Mouse (Mus musculus) hindbrain, postnatal 0 days (tissue): Measurements from ENCODE around the gene Usp40. TPM values are rescaled to one million over a fixed set of nuclear protein-coding genes. Genes with fewer than 3 reads are reported as not detected.
A peak's percentile ranks its signal among the peaks of the same experiment; 100 is the strongest.
"Not testable (repeated sequence)": the region's sequence is repeated elsewhere in the genome, so short reads cannot be mapped to it uniquely, and the experiment has no call there.

ENCODE experiments used
- ATAC-seq: fragments of 200-750 bp; cut with Nextera tagmentation; 2 replicates; pipeline ENCODE4 v1.8.0; 2017; ENCODE audit warnings: mild to moderate bottlenecking, moderate TSS enrichment, moderate library complexity
- DNase-seq: peaks from one replicate; pipeline ENCODE4 v3.0.0-alpha.2; 2015; ENCODE audit warnings: low spot score
- H3K27ac ChIP-seq: fragments of 300-500 bp; sonication (generic); 2 replicates; pipeline ENCODE4 v1.5.1; 2014; ENCODE audit warnings: mild to moderate bottlenecking
- H3K27me3 ChIP-seq: fragments of 300-500 bp; sonication (generic); 2 replicates; pipeline ENCODE4 v1.6.1; 2014; ENCODE audit warnings: low read length, mixed read lengths; ENCODE audit not compliant: insufficient read depth
- H3K36me3 ChIP-seq: fragments of 300-500 bp; sonication (generic); 2 replicates; pipeline ENCODE4 v1.6.1; 2014; ENCODE audit warnings: low read length, mixed read lengths; ENCODE audit not compliant: insufficient read depth
- H3K4me1 ChIP-seq: fragments of 300-500 bp; sonication (generic); 2 replicates; pipeline ENCODE4 v1.6.1; 2014; ENCODE audit warnings: antibody characterized with exemption, low read length, mixed read lengths; ENCODE audit not compliant: insufficient read depth
- H3K4me2 ChIP-seq: fragments of 300-500 bp; sonication (generic); 2 replicates; pipeline ENCODE4 v1.6.1; 2014; ENCODE audit warnings: low read depth, mild to moderate bottlenecking, low read length, moderate library complexity, mixed read lengths
- H3K4me3 ChIP-seq: fragments of 300-500 bp; sonication (generic); 2 replicates; pipeline ENCODE4 v1.5.1; 2014; ENCODE audit warnings: low read length
- H3K9ac ChIP-seq: fragments of 300-500 bp; sonication (generic); replicated peaks from 2 replicates; pipeline ENCODE4 v1.6.1; 2014; ENCODE audit warnings: mild to moderate bottlenecking, low read length, moderate library complexity, mixed read lengths
- H3K9me3 ChIP-seq: fragments of 300-500 bp; sonication (generic); 2 replicates; pipeline ENCODE4 v1.6.1; 2016; ENCODE audit warnings: low read length, mixed read lengths
- CTCF ChIP-seq: IDR thresholded peaks from 2 replicates; pipeline ENCODE4 v1.5.1; 2016; ENCODE audit warnings: antibody characterized with exemption, control low read depth, low read depth
- WGBS: fragments of 180-500 bp; shearing (Covaris S2); extraction: QIAGEN DNeasy Blood & Tissue Kit; methylation state at CpG from one replicate; pipeline ENCODE4 v1.1.7; 2014; 5-methylcytosine and 5-hydroxymethylcytosine counted together
- polyA plus RNA-seq: library from polyadenylated mRNA; unstranded; fragments of >200 nt; fragmentation: Nextera tagmentation; extraction: Ambion mirVana; gene quantifications from 2 replicates; pipeline ENCODE4 v1.2.1, GENCODE M21; 2015
- total RNA-seq: library from RNA; depleted of rRNA; stranded (reverse); fragments of >200 nt; gene quantifications from 2 replicates; pipeline ENCODE4 v1.2.3, GENCODE M21; 2014; rRNA removed

The Usp40 gene
- total RNA-seq (12.0 and 18.2 TPM in 2 replicates), polyA plus RNA-seq (9.2 and 11.5 TPM in 2 replicates)

DNA sequence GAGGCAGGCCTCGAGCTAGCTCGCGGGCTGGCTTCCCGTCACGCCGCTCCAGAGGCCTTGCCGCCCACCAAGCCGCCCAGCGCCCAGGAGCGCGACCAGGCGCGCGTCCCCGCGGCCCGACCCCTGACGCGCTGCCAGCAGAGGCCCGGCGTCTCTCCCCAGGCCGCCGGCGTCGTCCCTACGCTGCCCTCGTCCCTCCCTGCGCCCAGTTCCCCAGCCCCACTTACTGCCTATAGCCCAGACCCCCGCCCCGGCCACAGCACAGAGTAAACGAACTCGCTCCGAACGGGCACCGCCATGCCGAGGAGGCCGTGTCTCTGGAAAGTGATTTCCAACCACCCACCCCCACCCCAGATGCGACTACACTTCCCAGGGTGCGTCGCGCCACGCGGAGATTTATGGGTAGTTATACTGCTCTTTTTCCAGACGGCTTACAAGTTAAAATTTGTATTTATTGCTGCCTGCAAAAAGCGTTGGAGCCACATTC, at the start of gene Usp40:
Gene Usp40 (minus strand): TSS at position 341 of the 487 bp plus-strand sequence.
- Histone ChIP-seq H3K36me3 (no peaks in the 10 kb centered on the region), H3K4me2 (peak within 1 kb of the TSS; percentile 58), H3K4me3 (peak within 1 kb of the TSS; percentile 61), H3K4me1 (no peaks in the 10 kb centered on the region), H3K9ac (peak within 1 kb of the TSS; percentile 82), H3K9me3 (no peaks in the 10 kb centered on the region), H3K27ac (peak within 1 kb of the TSS; percentile 92), H3K27me3 (no peaks in the 10 kb centered on the region)
- ATAC-seq (peak; percentile 96), DNase-seq (peak; percentile 90)
- under 1% methylated on average over 45 of the region's 45 CpGs for WGBS
- no peak for TF ChIP-seq CTCF

GRCm38 (mm10) chr1:88055088-88055487, 46.7 kb upstream of the Usp40 start, which contains the start of gene Ugt1a10:
Ugt1a10 (plus strand) TSS chr1:88055388.
- H3K36me3 ChIP-seq = no peaks in the 10 kb centered on the region
- H3K4me3 ChIP-seq = no peak within 1 kb of the TSS
- 70% methylated on average over 1 of the region's 1 CpGs for WGBS
- no peaks in the 10 kb centered on the region for H3K4me1 ChIP-seq
- no peak within 1 kb of the TSS for H3K27ac ChIP-seq
- no peak for TF ChIP-seq CTCF
- DNase-seq = no peak
- no peaks in the 10 kb centered on the region for H3K27me3 ChIP-seq
- no peak for ATAC-seq
- H3K9me3 ChIP-seq = no peaks in the 10 kb centered on the region
- H3K9ac ChIP-seq = no peak within 1 kb of the TSS
- H3K4me2 ChIP-seq = no peak within 1 kb of the TSS

DNA sequence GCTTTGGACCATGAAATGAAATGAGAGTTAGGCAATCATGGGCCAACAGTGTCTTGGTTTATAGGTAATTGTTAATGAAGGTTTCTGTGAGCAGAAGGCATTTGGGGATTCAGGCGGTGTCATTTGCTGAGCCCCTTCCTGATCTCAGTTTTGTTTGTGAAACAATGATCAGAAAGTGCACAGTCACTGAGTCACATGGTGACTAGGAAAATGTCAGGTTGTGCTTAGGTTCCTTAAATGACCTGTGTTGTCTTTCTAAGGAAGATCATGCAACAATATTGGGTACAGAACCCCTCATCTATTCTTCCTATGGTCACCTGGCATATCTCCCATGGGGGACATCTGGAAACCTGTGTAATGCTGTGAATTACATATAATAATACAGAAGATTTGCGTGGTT, 39.1 kb upstream of the Usp40 start:
- H3K9ac ChIP-seq, H3K4me2 ChIP-seq, H3K4me1 ChIP-seq, H3K4me3 ChIP-seq, DNase-seq, H3K9me3 ChIP-seq, H3K27ac ChIP-seq, H3K36me3 ChIP-seq, H3K27me3 ChIP-seq, ATAC-seq: not testable (repeated sequence)
- 84% methylated on average over 2 of the region's 2 CpGs for WGBS

- whole genome bisulfite sequencing = 74% methylated on average over 3 of the region's 5 CpGs
- not testable (repeated sequence) for DNase-seq, H3K27ac ChIP-seq, H3K27me3 ChIP-seq, H3K36me3 ChIP-seq, H3K9ac ChIP-seq, H3K4me1 ChIP-seq, H3K4me3 ChIP-seq, ATAC-seq, H3K9me3 ChIP-seq, H3K4me2 ChIP-seq
Measured at GRCm38 (mm10) chr1:88044832-88045437, 36.6 kb upstream of the Usp40 start.

- not testable (repeated sequence) for H3K4me3 ChIP-seq, H3K9ac ChIP-seq, H3K4me1 ChIP-seq, DNase-seq, H3K4me2 ChIP-seq, H3K27me3 ChIP-seq, ATAC-seq, H3K36me3 ChIP-seq, H3K9me3 ChIP-seq, H3K27ac ChIP-seq
- 38% methylated on average over 1 of the region's 2 CpGs for WGBS
Measured at GRCm38 (mm10) chr1:88043044-88043443, 34.7 kb upstream of the Usp40 start.

GRCm38 (mm10) chr1:88025244-88025643, 16.9 kb upstream of the Usp40 start:
- not testable (repeated sequence) for H3K27ac ChIP-seq, H3K36me3 ChIP-seq, H3K9me3 ChIP-seq, H3K4me3 ChIP-seq, DNase-seq, H3K4me1 ChIP-seq, H3K4me2 ChIP-seq, H3K27me3 ChIP-seq, H3K9ac ChIP-seq, ATAC-seq
- 71% methylated on average over 3 of the region's 3 CpGs for WGBS

DNA sequence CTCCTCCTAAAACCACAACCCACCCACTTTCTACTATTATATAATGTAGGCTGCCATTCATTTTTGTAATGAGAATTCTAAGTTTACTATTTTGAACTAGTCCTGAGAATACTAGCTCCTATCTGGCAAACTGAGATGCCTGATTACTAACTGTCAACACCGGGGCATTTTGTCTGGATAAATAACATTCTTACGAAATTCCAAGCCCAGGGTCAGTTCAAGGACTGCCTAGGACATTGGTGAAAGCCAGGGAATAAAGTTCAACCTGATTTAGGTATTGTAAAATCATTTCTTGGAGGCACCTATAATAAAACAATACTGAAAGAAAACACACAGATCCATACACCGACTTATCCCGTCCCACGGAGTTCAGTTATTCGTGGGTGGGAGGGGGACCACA, 7.0 kb upstream of the Usp40 start:
- no peak overlapping the region for H3K4me2 ChIP-seq
- H3K36me3 ChIP-seq = no peaks in the 10 kb centered on the region
- DNase-seq (no peak), ATAC-seq (no peak)
- no peak overlapping the region for H3K4me3 ChIP-seq
- TF ChIP-seq CTCF = no peak
- H3K27ac ChIP-seq = no peak overlapping the region
- no peaks in the 10 kb centered on the region for H3K27me3 ChIP-seq
- whole genome bisulfite sequencing = 89% methylated on average over 6 of the region's 6 CpGs
- no peaks in the 10 kb centered on the region for H3K4me1 ChIP-seq
- no peak overlapping the region for H3K9ac ChIP-seq
- H3K9me3 ChIP-seq = no peaks in the 10 kb centered on the region
